Mouse (Mus musculus) adrenal gland, adult (tissue): ENCODE results near the gene H2-K1.
"Not testable (repeated sequence)": the region's sequence is repeated elsewhere in the genome, so short reads cannot be mapped to it uniquely, and the experiment has no call there.

Experiments used
- DNase-seq, 2 experiments: peaks; one replicate each; pipeline ENCODE4 v3.0.0; 2022 to 2023; ENCODE audit warnings: low spot score in 1 of 2; ENCODE audit not compliant: inconsistent age in 2 of 2

H2-K1 gene

DNA sequence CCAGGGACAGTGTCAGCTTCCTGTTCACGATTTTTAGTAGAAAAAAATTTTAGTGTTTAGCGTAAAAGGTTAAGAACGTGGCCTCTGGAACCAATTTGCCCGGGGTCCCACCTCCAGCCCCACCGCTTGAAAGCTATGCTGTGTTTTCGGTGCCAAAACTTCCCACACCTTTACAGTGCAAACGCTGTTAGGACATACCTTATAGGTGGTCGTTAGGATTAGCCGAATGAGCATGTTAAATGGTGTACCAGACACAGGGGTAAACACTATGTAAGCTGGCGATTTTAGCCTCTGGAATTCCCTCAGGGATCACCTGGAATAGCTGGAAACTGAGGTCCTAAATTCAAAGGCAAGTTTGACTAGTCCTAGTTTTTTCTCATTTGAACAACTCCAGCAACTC lies 43.8 kb downstream of the H2-K1 start:
- no peak for DNase-seq

DNA sequence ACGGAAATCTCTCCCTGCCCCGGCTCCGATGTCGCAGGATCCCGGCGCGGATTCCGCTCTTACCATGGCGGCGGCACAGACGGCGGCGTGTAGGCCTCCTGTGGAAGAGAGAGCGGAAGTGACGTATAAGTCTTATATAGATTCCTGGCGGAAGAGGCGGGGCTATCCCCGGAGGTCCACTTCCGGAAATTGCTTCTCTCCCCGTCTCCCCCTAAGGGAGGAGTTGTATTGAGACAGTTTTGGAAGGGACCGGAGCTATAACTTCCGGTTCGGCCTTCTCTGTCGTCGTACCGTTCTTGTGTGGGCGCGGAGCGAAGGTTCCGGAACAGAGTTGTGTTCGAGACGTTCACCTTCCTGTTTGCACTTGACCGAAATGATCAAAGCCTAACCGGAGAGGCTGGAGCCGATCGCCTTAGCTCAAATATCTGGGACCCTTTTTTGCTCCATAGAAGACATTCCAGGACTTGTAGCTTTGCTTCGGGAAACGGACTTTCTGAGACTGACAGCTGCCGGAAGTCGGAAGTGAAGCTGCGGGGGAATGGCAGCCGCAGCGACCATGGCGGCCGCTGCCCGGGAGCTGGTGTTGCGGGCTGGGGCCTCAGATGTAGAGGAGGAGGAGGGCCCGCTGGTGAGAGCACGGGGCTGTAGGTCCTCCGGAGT lies 44.5 kb downstream of the H2-K1 start, which contains the start of the genes Vps52 and Rps18:
Vps52 (plus strand) TSS at position 258 of the 660 bp plus-strand sequence.
Rps18 (minus strand) TSS at position 447 of the 660 bp plus-strand sequence.
- DNase-seq, result peak; percentile 97 to 99

DNA sequence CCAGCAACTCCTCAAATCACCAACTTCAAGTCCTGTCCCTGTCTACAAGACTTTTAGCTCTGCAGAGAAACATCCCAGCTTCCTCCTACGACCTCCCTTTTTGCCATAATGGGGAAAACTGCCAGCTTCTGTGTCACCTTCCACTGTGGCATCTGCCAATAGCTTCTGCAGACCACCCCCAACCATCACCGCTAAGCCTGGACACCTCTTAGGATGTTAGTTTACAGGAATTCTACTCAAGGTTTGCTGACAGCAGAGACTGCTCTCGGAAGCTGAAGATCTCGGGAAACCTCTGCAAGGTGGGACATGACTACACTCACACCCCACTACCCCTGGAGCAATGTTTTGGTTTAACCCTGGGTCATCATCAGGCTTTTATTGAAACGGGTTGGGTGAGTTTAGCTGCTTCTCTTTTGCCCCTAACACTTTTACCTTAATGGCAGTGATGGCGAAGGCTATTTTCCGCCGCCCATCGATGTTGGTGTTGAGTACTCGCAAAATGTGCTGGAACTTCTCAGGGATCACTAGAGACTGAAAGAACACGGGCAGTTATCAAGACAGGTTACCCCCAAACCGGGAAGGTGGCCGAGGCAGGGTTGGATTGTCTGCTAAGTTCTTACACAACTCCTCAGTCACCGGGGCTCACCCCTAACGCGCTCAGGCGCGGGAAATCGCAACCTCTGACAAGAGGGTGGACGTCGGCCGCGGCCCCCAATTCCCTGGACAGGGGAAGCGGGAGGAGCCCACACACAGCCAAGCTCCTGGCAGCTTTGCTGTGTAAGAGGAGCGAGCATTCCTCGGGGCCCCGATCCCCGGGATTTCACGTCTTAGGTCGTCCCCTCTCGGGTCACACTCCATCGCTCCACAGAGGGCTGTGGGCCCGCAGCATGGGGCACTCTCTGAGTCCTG lies 45.2 kb downstream of the H2-K1 start:
- peak in 1 of 2 experiments; percentile 36 for DNase-seq

DNA sequence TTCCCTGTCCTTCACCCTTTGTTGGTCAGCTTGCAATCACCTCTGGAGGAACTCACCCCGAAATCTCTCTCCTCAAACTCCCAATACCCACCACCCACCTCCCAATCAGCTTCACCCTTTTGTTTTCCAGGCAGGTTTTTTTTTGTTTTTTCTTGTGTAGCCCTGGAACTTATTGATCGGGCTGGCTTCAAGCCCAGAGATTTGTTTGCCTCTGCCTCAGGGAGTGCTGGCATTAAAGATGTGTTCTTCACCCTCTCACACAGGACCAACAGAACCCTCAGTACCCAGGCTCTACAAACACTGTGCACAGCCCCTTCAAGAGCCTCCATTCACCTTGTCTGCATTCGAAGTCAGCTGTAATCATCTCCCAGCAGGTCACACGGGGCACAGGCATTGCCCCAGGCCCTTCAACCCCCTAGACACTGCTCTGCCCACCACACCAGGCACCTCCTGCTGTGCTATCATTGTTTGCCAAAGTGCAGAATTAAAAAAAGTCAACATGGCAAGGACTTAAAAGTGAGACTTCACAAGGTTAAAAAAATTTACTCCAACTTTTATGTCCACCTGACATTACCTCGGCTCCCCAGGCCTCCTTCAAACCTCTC lies 46.1 kb downstream of the H2-K1 start:
- DNase-seq, result peak in 1 of 2 experiments; percentile 35

DNA sequence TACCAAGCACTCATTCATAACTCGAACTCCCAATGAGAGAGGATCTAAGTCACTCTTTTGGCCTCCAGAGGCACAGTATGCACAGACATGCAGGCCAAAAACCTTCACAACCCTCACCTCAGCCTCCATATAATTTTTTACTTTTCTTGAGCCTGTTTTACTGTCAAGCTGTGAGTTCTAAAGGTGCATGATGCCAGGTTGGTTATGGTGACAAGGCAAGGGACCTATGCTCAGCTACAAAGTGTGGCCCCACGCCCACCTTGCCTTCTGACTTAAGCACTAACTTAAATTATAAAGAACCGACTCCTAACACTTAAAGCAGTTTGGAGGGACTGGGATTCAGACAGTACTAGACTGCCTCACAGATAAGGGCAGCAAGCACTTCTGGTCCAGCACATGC lies 46.8 kb downstream of the H2-K1 start:
- peak in 1 of 2 experiments; percentile 24 for DNase-seq

DNA sequence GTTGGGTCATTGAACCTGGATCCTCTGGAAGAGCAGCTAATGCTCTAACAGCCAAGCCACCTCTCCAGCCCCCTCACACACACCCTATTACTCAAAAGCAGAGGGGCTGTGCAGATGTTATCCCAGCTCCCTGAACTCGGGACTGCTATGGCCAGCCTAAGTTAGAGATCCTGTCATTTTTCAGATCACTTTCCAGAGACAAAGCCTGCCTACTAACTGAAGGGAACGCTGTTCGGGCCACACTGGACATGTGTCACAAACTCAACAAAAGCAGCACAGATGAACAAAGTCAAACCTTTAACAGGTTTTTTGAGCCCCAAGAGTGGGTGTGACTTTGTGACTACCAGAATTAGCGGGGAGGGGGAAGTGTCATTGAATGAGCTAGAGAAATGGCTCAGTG lies 47.3 kb downstream of the H2-K1 start:
- DNase-seq, result no peak

DNA sequence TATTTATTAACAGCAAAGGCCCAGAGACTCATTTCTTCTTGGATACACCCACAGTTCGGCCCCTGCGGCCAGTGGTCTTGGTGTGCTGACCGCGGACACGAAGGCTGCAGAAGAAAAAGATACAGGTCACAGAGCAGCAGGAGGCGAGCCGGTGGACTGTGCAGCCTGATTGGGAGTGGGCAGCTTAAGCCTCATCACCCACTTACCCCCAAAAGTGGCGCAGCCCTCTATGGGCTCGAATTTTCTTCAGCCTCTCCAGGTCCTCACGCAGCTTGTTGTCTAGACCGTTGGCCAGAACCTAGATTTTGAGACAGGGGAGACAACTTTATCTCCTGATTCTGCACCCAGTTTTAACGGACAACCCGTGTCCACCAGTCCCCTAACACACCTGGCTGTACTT lies 48.1 kb downstream of the H2-K1 start:
- DNase-seq, result not testable (repeated sequence)

DNA sequence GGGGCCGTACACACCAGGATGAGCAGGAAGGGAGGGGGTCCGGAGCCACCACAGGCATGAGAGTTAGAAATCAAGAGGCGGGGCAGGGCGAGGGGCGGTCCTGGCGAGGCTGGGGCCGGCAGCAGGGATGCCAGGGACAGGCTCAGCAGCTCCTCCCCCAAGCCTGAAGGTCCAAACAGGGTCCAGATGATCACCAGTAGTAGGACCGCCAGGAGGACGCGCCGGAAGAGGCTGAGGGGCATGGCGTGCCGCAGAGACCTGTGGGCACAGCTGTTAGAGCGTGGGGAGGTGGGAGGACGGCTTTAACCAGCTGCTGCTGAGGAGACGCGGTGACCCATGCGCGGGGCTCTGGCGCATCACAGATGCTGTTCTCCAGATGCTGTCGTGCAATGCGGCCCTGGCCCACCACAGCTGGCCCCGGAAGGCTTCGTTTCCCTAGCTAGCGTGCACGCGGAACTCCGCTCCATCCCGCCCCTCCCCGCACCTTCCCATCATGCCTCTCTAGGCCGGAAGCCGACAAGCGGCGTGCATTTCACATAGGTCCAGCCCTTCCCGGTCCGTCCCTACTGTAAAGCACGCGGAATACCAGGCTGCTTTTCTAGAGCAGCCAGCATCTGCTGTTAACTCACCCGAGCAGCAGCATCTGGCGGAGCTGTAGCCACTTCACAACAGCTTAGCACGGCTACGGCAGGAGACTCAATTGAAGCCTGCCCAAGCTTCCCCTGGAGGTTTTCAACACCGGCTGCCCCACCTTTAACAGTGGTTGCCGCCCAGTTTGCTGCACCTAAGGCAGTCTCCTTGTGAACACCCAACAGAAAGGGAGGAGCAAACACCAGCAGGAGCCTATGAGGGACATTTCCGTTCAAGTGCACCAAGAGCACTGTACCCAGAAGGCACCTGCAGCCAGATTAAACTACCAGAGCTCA lies 48.9 kb downstream of the H2-K1 start, which contains the start of gene B3galt4:
B3galt4 (minus strand) TSS at position 468 of the 926 bp plus-strand sequence.
- DNase-seq, result peak; percentile 90 to 93

DNA sequence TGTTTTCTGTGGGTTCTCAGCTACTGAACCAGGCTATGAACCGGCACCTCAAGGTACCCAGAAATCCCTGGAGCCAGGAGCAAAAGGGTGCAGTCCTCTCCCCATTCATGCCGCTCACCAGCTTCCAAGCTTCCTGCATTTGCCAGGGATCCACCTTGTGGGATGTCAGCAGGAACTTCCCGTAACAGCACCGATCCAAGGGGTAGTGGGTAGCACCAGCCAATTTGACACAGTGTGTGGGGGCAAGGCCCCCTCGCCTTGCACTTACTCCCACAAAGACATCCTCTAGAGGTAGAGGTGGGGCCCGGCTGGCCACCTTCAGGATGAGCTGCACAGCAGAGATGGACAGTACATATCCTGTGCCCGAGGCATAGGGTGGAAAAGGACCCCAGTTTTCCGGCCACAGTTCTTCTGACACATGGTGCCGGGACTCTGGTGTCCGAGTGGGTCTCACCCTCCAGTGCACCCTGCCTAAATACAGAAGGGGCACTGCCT lies 50.0 kb downstream of the H2-K1 start:
- DNase-seq, result peak; percentile 25 to 63

DNA sequence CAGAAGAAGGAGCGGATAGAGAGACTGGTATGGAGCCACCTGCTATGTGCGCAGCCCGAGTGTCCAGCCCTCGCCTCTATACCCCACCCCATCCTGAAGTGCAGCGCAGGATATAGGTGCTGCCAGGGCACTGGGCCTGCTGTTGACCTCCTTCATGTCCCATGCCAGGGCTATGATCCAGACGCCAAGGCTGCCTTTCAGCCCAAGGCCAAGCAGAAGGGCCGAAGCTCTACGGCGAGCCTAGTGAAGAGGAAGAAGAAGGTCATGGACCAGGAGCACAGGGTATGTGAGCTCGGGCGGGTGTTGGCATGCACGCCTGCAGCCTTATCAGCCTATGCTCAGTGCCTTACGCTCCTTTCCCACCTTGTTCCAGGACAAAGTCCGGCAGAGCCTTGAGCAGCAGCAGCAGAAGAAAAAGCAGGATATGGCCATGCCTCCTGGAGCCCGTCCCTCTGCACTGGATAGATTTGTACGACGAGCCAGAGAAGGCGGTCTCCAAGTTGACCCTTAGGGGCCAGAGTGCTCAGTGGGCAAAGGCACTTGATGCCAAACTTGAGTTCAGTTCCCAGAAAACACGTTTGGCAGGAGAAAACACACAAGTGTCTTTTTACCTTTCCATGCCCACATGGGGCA lies 51.1 kb downstream of the H2-K1 start:
- peak; percentile 68 to 82 for DNase-seq

DNA sequence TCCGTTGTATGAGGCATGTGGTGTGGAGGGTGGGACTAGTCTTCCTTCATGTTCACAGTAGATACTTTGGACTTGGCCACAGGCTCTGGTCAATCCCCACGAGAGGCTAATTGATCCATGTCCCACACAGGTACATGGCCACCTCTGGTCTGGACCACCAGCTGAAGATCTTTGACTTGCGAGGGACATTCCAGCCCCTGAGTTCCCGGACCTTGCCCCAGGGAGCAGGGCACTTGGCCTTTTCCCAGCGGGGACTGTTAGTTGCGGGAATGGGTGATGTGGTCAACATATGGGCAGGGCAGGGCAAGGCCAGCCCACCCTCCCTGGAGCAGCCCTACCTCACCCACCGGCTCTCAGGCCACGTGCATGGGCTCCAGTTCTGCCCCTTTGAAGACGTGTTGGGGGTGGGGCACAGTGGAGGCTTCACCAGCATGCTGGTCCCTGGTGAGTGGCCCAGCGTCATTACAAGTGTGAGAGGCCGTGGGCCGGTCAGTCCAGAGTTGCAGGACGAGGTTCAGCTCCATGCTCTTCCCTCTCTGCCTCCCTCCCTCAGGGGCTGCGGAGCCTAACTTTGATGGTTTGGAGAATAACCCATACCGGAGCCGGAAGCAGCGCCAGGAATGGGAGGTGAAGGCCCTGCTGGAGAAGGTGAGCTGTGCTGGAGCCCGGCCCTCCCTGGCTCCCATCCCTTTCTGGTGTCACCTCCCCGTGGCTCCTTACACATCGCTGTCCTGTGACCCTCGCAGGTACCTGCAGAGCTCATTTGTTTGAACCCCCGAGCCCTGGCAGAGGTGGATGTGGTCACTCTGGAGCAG lies 51.9 kb downstream of the H2-K1 start:
- peak in 1 of 2 experiments; percentile 24 for DNase-seq

DNA sequence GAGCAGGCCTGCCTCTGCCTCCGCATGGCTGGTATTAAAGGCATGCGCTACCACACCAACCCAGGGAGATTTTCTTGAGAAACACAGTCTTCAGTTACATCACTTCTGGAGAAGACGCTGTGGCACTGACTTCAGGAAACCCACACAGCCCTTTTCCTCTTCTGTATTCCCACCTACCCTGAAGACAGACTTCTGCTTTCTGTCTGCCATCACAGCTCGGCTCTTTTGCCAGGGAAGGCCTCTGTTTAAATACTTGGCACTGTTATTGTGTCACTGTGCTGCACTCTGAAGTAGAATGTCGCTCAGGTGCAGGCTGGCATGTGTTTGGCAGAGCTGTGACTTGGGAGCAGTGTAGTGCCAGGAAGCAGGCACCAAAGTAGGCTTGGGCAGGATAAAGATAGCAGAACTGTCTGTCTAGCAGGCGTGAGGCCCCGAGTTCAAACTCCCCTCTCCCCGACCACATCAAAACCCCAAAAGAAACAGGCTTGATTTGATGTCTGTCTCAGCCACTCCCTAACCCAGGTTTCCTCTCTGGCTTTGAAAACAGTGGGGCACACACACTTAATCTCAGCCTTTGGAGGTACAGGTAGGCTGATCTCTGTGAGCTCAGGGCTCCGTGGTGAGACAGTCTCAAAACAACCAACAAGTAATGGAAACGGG lies 52.6 kb downstream of the H2-K1 start:
- no peak for DNase-seq
